Mouse (Mus musculus): ENCODE data around the gene Prl7d1.
"Not testable (repeated sequence)": the region's sequence is repeated elsewhere in the genome, so short reads cannot be mapped to it uniquely, and the experiment has no call there.

Prl7d1 gene

GRCm38 (mm10) chr13:27716636-27717035, at the start of gene Prl7d1:
Prl7d1 (minus strand) TSS chr13:27716736.
- DNase-seq (ENCODE audit: low read depth, low spot score), result no peak

DNA sequence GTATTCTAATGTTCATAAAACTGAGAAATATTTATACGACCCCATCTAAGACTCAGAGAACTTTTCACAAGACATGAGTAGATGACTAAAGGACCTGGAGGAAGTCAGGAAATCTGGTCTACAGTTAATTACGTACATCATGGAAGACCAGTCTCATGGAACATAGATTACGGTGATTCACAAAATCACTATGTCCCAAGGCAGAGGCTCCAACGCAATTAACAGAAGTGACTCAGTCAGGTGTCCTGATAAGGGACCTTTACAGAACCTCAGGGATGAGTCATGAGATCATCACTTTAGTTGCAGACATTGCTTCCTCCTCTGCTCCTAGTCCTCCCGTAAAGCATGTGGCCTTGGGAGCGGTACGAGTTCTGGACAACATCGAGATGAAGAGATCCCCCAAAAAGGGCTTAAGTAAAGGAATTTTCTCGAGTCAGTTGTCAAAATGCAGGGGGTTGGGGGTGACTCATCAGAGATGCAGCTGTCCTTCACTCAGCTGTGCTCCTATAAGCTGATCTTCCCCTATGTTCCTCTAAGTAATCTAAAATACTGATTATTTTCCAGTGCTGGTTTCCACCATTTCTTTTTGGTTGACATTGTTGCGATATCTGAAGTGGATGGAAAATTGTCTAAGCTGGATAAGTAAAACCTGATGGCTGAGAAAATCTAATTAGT, 18.1 kb upstream of the Prl7d1 start:
- no peak for DNase-seq (ENCODE audit: low read depth, low spot score)

DNA sequence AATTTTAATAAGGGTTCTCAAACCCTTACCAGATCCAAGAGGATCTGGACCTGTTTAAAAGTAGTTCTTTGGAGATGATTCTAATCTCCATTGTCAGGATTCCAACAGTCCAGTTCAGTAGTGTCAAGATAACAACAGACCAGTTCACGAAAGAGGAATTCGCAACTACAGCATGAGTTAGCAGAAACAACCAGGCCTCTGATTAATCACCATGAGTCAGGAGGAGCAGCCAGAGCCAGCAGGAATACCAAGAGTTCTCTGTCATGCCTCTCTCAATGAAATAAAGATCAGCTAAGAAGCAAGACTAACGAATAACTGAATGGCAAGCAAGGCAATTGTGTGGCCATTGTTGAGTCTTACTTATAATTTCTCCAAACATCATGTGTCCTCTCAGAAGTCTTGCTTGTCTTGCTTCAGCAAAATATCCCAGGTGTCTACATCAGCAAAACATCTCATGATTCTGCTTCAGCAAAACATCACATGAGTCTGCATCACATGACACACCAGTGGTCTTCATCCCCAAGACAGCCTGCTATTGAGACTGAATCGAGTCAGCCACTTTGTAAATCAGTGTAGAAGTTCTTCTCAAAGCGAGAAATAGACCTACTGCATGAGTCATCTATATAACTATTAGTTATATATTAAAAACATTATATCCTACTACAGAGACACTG, 13.9 kb upstream of the Prl7d1 start:
- not testable (repeated sequence) for DNase-seq (ENCODE audit: low read depth, low spot score)

- not testable (repeated sequence) for DNase-seq (ENCODE audit: low read depth, low spot score)
Observed at GRCm38 (mm10) chr13:27725057-27725456, 8.5 kb upstream of the Prl7d1 start.

DNA sequence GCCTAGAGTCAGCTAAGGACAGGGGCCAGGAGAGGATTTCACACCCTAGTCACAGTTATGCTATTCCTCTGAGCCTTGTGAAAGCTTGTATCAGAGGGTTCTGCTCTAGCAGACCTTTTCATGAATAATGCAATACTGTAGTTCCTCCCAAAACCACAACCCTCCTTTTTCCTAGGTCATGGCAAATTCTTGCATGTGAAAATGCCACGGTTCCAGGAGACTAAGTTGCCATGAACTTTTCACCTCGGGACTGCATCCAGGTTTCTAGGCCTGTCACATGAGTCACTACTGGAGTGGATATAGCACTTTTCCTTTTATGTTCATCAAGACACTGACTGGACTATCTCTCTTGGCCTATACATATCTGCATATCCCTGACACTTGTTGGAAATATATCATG, 10.0 kb downstream of the Prl7d1 start:
- DNase-seq (ENCODE audit: low read depth, low spot score), result no peak

DNA sequence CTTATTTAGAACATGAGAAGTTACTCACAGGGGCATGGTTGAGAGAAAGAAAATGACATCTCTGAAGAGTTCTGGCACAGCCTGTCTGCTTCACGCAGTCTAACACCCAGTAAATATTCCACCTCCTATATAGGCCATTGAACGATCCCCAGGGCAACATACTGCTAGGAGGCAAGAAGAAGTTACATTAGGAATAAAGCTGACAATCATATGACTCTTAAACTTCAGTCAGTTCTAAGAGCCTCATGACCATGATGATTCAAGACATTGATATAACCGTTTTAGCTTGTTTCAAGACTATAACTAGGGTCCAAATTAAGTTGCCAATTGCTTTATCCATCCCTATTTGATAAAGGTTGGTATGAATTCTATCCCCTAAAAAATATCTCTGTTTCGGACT, 48.6 kb downstream of the Prl7d1 start, which contains the start of gene Prl7a2:
Gene Prl7a2 (minus strand): TSS at position 101 of the 400 bp plus-strand sequence.
- no peak for DNase-seq (ENCODE audit: low read depth, low spot score)

DNA sequence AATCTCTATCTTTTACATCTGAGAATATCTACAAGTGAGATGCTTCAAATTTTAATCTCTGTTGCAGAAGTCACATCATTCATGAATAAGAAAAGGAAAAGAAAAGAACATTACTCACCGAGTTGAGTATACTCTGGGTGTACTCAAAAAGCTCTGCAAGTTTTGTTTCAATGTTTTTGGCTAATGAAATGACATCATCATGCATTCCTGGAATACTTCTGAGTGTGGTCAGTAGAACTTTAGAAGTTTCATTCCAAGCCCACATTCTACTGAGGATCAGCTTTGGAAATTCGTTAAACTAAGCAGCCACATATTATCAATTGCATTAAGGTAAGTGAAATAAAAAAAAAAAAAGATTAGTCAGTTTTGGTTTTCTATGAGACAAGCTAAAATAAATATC, 55.8 kb downstream of the Prl7d1 start:
- DNase-seq (ENCODE audit: low read depth, low spot score), result no peak
